Mouse (Mus musculus) embryonic stem cell, embryonic (primary cell): Measurements from ENCODE around the gene Zfp575.

Source experiments
- CTCF ChIA-PET, 4 experiments: fragments of 300-600 bp in 2 of 4; fragments of 350-600 bp in 2 of 4; sonication (Branson Sonifier 250); formaldehyde crosslinking; loops; one replicate each; lab custom pipeline; 2022; ENCODE audit warnings: inconsistent platforms in 2 of 4; lab: Charles Lee
- POLR2A ChIA-PET, 4 experiments: fragments of 300-600 bp in 2 of 4; fragments of 350-600 bp in 2 of 4; sonication (Branson Sonifier 250); formaldehyde crosslinking; loops; one replicate each; lab custom pipeline; 2022; ENCODE audit warnings: antibody characterized with exemption in 4 of 4, inconsistent platforms in 1 of 4; lab: Charles Lee

Zfp575 gene

GRCm38 (mm10) chr7:24610879-24611494, 23.5 kb upstream of the Zfp575 start:
- POLR2A ChIA-PET = interaction anchor here (0.6 to 2.0 kb wide), 21 partner anchors 8 to 362 kb away, joined by 3 to 17 read pairs (median 4); partner anchors contain the start of genes Rabac1 (in 2 of the 4) and Rps19 (in 1 of the 4)
- CTCF ChIA-PET = interaction anchor here (0.5 to 3.5 kb wide), 26 partner anchors 8 to 483 kb away, joined by 3 to 25 read pairs (median 4); partner anchors contain the start of genes Pinlyp (in 1 of the 4), Xrcc1 (in 1 of the 4) and Zfp428 (in 1 of the 4)

GRCm38 (mm10) chr7:24610144-24610878, 22.9 kb upstream of the Zfp575 start, which contains the start of gene Phldb3:
Gene Phldb3, plus strand, starts transcription at chr7:24610763.
- POLR2A ChIA-PET = interaction anchor here in 3 of 4 experiments (0.6 to 2.0 kb wide), 20 partner anchors 8 to 362 kb away, joined by 3 to 17 read pairs (median 4); partner anchors contain the start of genes Rabac1 (in 2 of the 3), Rps19 (in 1 of the 3) and Smg9 (in 1 of the 3)
- CTCF ChIA-PET = interaction anchor here (0.6 to 3.5 kb wide), 28 partner anchors 9 to 484 kb away, joined by 3 to 25 read pairs (median 5); partner anchors contain the start of genes Pinlyp (in 1 of the 4), Xrcc1 (in 1 of the 4) and Zfp428 (in 1 of the 4)

GRCm38 (mm10) chr7:24608561-24608960, 21.1 kb upstream of the Zfp575 start:
- CTCF ChIA-PET = no interaction called here
- POLR2A ChIA-PET = interaction anchor here in 1 of 4 experiments (0.6 kb wide), 1 partner anchor 44 kb away, joined by 3 read pairs; no protein-coding TSS in a partner anchor

GRCm38 (mm10) chr7:24608017-24608416, 20.6 kb upstream of the Zfp575 start:
- POLR2A ChIA-PET = interaction anchor here in 1 of 4 experiments (0.6 kb wide), 1 partner anchor 43 kb away, joined by 3 read pairs; no protein-coding TSS in a partner anchor

GRCm38 (mm10) chr7:24606046-24606445, 18.6 kb upstream of the Zfp575 start:
- POLR2A ChIA-PET = interaction anchor here in 2 of 4 experiments (0.6 to 2.0 kb wide), 2 partner anchors 12 to 13 kb away, joined by 3 to 4 read pairs; no protein-coding TSS in a partner anchor
- CTCF ChIA-PET = interaction anchor here in 1 of 4 experiments (0.6 to 0.7 kb wide), 5 partner anchors 46 to 724 kb away, joined by 3 to 7 read pairs (median 5); no protein-coding TSS in a partner anchor

More at GRCm38 (mm10) chr7:24608017-24608416, 20.6 kb upstream of the Zfp575 start:
- CTCF ChIA-PET = no interaction called here

- POLR2A ChIA-PET = interaction anchor here in 1 of 4 experiments (1.0 to 2.0 kb wide), 2 partner anchors 11 to 73 kb away, joined by 4 read pairs; no protein-coding TSS in a partner anchor
- CTCF ChIA-PET = no interaction called here
Measured at GRCm38 (mm10) chr7:24605561-24605960, 18.1 kb upstream of the Zfp575 start.

- POLR2A ChIA-PET = interaction anchor here in 3 of 4 experiments (0.6 to 1.7 kb wide), 22 partner anchors 8 to 301 kb away, joined by 3 to 8 read pairs (median 4); partner anchors contain the start of genes Zfp428 (in 2 of the 3), Cadm4 (in 1 of the 3), Irgq (in 1 of the 3) and Phldb3 (in 1 of the 3)
- CTCF ChIA-PET = interaction anchor here (0.5 to 4.4 kb wide), 151 partner anchors 9 to 493 kb away, joined by 3 to 84 read pairs (median 5); partner anchors contain the start of genes Phldb3 (in 4 of the 4), Ethe1 (in 3 of the 4), Zfp575 (in 3 of the 4) and Lypd3 (in 2 of the 4)
Measured at GRCm38 (mm10) chr7:24600941-24601597, 13.6 kb upstream of the Zfp575 start.

GRCm38 (mm10) chr7:24599211-24600067, 12.0 kb upstream of the Zfp575 start:
- POLR2A ChIA-PET = interaction anchor here (0.6 to 1.1 kb wide), 8 partner anchors 11 to 247 kb away, joined by 3 to 5 read pairs (median 3); partner anchors contain the start of genes Irgq (in 1 of the 4) and Phldb3 (in 1 of the 4)
- CTCF ChIA-PET = interaction anchor here (0.5 to 4.4 kb wide), 65 partner anchors 11 to 1068 kb away, joined by 3 to 84 read pairs (median 4); partner anchors contain the start of genes Phldb3 (in 3 of the 4), Lypd3 (in 2 of the 4), Rabac1 (in 2 of the 4) and Cadm4 (in 1 of the 4)

- ChIA-PET POLR2A (interaction anchor here in 1 of 4 experiments (0.9 kb wide), 1 partner anchor 11 kb away, joined by 4 read pairs; the partner anchor contains the start of genes Ethe1 and Zfp575), CTCF (interaction anchor here (0.6 to 4.4 kb wide), 17 partner anchors 9 to 386 kb away, joined by 3 to 84 read pairs (median 4); partner anchors contain the start of gene Lypd3 (in 1 of the 4))
Measured at GRCm38 (mm10) chr7:24598121-24598520, 10.7 kb upstream of the Zfp575 start.

- POLR2A ChIA-PET = interaction anchor here in 3 of 4 experiments (0.7 to 1.6 kb wide), 5 partner anchors 10 to 24 kb away, joined by 3 to 4 read pairs (median 4); no protein-coding TSS in a partner anchor
- CTCF ChIA-PET = interaction anchor here in 2 of 4 experiments (1.1 to 2.3 kb wide), 2 partner anchors 31 to 40 kb away, joined by 6 to 8 read pairs; no protein-coding TSS in a partner anchor
Measured at GRCm38 (mm10) chr7:24595464-24595863, 8.0 kb upstream of the Zfp575 start.

GRCm38 (mm10) chr7:24594309-24594803, 6.9 kb upstream of the Zfp575 start:
- POLR2A ChIA-PET = interaction anchor here (0.5 to 1.6 kb wide), 13 partner anchors 8 to 195 kb away, joined by 3 to 5 read pairs (median 4); partner anchors contain the start of genes Smg9 (in 1 of the 4) and Zfp428 (in 1 of the 4)
- CTCF ChIA-PET = interaction anchor here (0.6 to 2.3 kb wide), 12 partner anchors 9 to 68 kb away, joined by 3 to 8 read pairs (median 4); partner anchors contain the start of gene Phldb3 (in 1 of the 4)

GRCm38 (mm10) chr7:24593621-24594308, 6.3 kb upstream of the Zfp575 start:
- CTCF ChIA-PET = interaction anchor here in 3 of 4 experiments (0.6 to 2.3 kb wide), 11 partner anchors 8 to 69 kb away, joined by 3 to 6 read pairs (median 3); partner anchors contain the start of gene Phldb3 (in 1 of the 3)
- POLR2A ChIA-PET = interaction anchor here (0.5 to 1.6 kb wide), 11 partner anchors 8 to 194 kb away, joined by 3 to 5 read pairs (median 4); partner anchors contain the start of genes Smg9 (in 1 of the 4) and Zfp428 (in 1 of the 4)

GRCm38 (mm10) chr7:24592781-24593180, 5.3 kb upstream of the Zfp575 start:
- ChIA-PET CTCF (interaction anchor here in 1 of 4 experiments (0.6 kb wide), 1 partner anchor 16 kb away, joined by 3 read pairs; no protein-coding TSS in a partner anchor), POLR2A (no interaction called here)

- ChIA-PET CTCF (interaction anchor here in 3 of 4 experiments (0.5 to 1.6 kb wide), 3 partner anchors 9 to 84 kb away, joined by 3 to 5 read pairs (median 3); no protein-coding TSS in a partner anchor), POLR2A (no interaction called here)
Measured at GRCm38 (mm10) chr7:24592163-24592562, 4.7 kb upstream of the Zfp575 start.

GRCm38 (mm10) chr7:24591735-24592134, 4.3 kb upstream of the Zfp575 start:
- CTCF ChIA-PET = interaction anchor here in 3 of 4 experiments (0.5 to 1.6 kb wide), 3 partner anchors 9 to 84 kb away, joined by 3 to 5 read pairs (median 3); no protein-coding TSS in a partner anchor
- POLR2A ChIA-PET = no interaction called here
